Mouse (Mus musculus) R1 (cell line): ENCODE results near the gene Appl2.

ENCODE experiments used
- DNase-seq: peaks from one replicate; pipeline ENCODE4 v3.0.0-alpha.2; 2018; ENCODE audit warnings: low read depth, low spot score

Gene Appl2

DNA sequence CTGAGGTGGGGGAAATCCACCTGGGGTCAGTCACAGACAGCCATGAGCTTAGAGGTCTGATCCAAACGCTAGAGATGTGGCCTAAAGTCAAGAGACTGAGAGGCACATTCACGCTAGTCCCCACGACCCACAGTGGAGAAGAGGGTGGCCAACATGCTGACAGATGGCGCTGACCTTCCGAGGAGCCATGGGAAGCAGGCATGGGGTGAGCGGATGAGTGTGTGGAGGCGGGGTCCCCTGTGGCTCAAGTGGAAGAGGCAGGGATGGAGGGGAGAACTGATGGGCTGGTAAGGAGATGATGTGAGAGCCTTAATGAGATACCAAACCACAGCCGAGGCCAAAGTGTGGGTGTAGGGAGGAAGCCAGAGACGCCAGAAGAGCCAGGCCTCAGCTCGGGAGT, 16.8 kb downstream of the Appl2 start:
- no peak for DNase-seq

DNA sequence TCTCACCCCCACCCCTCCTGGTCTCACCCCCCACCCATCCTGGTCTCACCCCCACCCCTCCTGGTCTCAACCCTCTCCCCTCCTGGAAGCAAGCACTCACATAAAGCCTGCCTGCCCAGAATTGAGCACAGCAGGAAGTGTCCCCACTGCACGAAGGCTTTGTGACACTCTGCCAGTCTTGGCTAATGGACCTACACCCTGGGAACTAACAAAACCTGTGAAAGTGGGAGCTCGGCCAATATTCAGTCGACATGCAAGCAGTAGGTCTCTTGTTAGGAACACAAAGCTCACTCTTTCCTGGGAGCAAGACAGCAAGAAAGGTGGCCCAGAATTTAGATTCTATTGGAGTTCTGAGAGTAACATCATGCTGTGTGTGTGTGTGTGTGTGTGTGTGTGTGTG, 17.6 kb downstream of the Appl2 start:
- DNase-seq, result no peak

GRCm38 (mm10) chr10:83629878-83630277, 18.7 kb downstream of the Appl2 start:
- DNase-seq, result no peak

- no peak for DNase-seq
Measured at GRCm38 (mm10) chr10:83629190-83629781, 19.3 kb downstream of the Appl2 start.

GRCm38 (mm10) chr10:83628241-83628640, 20.3 kb downstream of the Appl2 start:
- no peak for DNase-seq

- DNase-seq, result no peak
Measured at GRCm38 (mm10) chr10:83627113-83627687, 21.3 kb downstream of the Appl2 start.

GRCm38 (mm10) chr10:83624841-83625240, 23.7 kb downstream of the Appl2 start:
- DNase-seq, result no peak

GRCm38 (mm10) chr10:83624065-83624464, 24.5 kb downstream of the Appl2 start:
- no peak for DNase-seq

GRCm38 (mm10) chr10:83620350-83621055, 28.0 kb downstream of the Appl2 start:
- peak; percentile 56 for DNase-seq

DNA sequence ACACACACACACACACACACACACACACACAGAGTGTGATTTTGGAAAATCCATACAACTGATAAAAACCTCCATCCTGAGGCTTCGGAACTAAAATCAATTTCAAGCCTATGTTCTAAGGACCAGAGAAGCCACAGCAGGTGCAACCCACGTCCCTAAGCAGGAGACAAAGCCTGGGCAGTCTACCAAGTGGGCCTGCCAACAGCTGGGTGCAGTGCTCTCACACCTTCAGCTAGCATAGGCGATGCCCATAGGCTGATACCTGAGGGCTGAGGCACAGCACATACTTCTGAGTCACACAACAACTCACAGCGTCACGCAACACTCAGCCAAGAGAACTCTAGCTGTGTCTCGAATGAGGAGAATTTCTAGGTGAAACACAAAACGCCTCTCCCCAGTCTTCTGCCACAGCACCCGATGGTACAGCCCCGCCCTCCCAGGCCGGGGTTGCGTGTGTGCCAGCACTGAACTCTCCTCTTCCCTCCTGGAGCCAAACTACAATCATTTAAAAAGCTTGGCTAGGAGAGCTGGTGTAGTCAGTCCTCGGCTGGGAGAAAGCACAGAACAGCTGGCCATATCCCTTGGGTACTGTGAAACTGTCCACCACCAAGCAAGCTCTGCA, 29.6 kb downstream of the Appl2 start:
- DNase-seq, result no peak

- DNase-seq, result peak; percentile 76
Measured at GRCm38 (mm10) chr10:83617366-83617765, 31.2 kb downstream of the Appl2 start.

GRCm38 (mm10) chr10:83612648-83613215, 35.8 kb downstream of the Appl2 start:
- DNase-seq, result no peak

- DNase-seq, result no peak
Measured at GRCm38 (mm10) chr10:83611863-83612262, 36.7 kb downstream of the Appl2 start.

DNA sequence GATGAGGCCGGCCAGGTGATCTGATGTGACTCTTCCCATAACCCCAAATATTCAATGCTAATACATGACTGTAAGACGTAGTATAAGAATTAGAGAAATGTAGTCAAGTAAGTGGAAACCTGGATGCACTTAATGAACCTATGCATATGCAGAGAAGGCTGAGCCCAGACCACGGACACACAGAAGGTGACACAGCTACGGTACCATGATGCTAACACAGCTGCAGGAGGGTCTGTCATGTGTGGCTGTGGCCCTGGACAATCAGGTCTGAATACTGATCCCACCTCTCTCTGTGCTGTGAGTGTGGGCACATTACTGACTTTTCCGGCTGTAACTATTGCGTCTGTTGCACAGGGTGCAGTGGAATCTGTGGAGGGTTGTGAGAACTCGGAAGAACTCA, 38.0 kb downstream of the Appl2 start:
- DNase-seq, result no peak

DNA sequence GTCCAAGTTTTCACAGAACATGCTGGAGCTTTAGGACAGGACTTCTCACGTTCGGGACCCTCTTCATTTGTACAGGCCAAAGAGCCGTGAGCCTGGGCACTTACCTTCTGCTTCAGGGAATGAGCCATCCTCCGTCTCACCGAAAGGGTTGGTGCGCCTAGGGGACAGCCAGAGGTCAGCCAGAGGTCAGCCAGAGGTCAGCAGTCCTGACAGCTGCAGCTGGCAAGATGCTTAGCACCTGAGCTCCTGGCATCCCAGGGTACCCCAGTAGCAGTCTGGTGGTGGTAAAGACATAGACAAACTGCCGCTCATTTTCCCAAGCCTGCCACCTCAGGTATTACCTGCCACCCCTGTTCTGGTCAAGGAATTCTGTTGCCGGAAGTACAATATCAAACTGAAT, 39.9 kb downstream of the Appl2 start:
- DNase-seq, result no peak

GRCm38 (mm10) chr10:83607111-83607510, 41.4 kb downstream of the Appl2 start:
- DNase-seq, result no peak

DNA sequence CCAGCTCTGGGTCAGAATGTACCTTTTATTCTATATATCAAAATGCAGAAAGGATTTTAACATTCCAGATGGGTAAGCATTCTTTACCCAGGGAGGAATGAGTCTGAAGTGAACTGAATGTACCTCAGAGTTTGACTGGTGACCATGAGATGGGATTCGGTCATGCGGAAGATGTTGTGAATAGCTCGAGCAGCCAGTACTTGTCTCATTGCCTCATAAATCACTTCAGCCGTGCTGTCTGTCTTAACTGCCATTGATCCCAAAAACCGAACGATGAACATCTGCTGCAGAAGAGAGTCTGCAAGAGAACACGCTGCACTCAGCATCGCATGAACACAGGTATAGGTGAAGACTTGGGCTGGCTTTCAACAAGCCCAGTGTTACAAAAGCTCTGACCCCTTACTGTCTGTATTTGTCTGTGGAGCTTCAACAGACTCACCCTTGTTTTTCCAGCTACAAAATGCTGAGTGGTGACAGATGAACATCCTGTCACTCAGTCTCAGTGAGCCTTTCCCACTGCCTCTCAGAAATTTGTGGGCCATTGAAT, 42.8 kb downstream of the Appl2 start:
- no peak for DNase-seq

- DNase-seq, result no peak
Measured at GRCm38 (mm10) chr10:83603956-83604564, 44.5 kb downstream of the Appl2 start.

GRCm38 (mm10) chr10:83600650-83601049, 47.9 kb downstream of the Appl2 start:
- DNase-seq, result no peak

GRCm38 (mm10) chr10:83594526-83594925, 54.0 kb downstream of the Appl2 start:
- DNase-seq, result no peak

DNA sequence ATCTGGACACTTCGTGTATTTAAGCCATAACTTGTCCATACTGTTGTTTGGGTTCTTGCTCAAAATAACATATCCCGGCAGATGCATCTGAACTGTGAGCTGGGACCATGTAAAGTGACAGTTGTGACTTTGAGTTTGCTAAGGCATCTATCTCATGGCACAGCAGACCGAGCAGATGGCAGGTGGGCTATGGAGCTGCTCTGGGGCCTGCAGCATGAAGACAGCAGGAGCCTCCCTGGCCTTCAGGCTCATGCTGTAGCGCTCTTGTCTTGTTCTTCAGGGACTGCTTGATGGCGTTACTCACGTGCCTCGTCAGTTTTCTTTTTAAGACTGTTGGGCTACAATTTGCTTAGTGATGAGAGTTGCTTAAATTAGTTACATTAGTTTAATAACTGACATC, 55.9 kb downstream of the Appl2 start:
- no peak for DNase-seq

DNA sequence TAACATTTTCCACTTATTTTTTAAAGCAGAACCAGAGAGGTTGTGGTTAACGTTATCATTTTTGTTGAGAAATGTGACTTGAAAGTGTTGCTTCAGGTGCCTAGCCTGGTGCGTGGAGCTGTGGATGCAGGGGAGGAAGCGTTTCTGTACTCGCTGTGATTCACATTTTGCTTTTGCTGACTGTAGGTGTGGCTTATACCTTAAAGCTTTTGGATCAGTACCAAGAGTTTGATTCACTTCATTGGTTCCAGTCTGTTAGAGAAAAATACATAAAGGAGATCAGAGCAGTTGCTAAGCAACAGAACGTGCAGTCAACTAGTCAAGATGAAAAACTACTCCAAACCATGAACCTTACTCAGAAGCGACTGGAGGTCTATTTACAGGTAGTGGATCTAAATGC, 57.7 kb downstream of the Appl2 start:
- no peak for DNase-seq
